Mouse (Mus musculus): ENCODE data around the gene B3galt4.
"Not testable (repeated sequence)": the region's sequence is repeated elsewhere in the genome, so short reads cannot be mapped to it uniquely, and the experiment has no call there.

The B3galt4 gene

DNA sequence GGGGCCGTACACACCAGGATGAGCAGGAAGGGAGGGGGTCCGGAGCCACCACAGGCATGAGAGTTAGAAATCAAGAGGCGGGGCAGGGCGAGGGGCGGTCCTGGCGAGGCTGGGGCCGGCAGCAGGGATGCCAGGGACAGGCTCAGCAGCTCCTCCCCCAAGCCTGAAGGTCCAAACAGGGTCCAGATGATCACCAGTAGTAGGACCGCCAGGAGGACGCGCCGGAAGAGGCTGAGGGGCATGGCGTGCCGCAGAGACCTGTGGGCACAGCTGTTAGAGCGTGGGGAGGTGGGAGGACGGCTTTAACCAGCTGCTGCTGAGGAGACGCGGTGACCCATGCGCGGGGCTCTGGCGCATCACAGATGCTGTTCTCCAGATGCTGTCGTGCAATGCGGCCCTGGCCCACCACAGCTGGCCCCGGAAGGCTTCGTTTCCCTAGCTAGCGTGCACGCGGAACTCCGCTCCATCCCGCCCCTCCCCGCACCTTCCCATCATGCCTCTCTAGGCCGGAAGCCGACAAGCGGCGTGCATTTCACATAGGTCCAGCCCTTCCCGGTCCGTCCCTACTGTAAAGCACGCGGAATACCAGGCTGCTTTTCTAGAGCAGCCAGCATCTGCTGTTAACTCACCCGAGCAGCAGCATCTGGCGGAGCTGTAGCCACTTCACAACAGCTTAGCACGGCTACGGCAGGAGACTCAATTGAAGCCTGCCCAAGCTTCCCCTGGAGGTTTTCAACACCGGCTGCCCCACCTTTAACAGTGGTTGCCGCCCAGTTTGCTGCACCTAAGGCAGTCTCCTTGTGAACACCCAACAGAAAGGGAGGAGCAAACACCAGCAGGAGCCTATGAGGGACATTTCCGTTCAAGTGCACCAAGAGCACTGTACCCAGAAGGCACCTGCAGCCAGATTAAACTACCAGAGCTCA is at the start of gene B3galt4:
Gene B3galt4 (minus strand): TSS at position 468 of the 926 bp plus-strand sequence.
- DNase-seq (ENCODE audit: low read depth), result no peak

- DNase-seq (ENCODE audit: low read depth), result not testable (repeated sequence)
Measured at GRCm38 (mm10) chr17:34000796-34001195, 49.5 kb upstream of the B3galt4 start.

DNA sequence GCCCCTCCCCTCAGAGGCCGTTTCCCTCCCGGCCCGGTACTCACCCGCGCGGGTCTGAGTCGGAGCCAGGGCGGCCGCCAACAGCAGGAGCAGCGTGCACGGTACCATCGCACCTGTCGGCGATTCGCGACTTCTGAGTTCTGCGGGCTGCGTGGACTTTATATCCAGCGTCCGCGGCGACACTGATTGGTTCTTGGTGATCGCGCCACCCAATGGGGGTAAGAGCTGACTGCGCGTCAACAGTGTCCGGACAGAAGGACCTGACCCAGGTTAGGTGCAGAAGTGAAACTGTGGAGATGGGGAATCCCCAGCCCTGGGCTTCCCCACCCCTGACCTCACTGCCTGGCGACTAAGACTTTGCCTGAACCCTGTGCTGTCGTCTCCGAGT is 48.9 kb upstream of the B3galt4 start, which contains the start of gene H2-K1:
Gene H2-K1 (minus strand): TSS at position 198 of the 388 bp plus-strand sequence.
- DNase-seq (ENCODE audit: low read depth), result peak; percentile 77

DNA sequence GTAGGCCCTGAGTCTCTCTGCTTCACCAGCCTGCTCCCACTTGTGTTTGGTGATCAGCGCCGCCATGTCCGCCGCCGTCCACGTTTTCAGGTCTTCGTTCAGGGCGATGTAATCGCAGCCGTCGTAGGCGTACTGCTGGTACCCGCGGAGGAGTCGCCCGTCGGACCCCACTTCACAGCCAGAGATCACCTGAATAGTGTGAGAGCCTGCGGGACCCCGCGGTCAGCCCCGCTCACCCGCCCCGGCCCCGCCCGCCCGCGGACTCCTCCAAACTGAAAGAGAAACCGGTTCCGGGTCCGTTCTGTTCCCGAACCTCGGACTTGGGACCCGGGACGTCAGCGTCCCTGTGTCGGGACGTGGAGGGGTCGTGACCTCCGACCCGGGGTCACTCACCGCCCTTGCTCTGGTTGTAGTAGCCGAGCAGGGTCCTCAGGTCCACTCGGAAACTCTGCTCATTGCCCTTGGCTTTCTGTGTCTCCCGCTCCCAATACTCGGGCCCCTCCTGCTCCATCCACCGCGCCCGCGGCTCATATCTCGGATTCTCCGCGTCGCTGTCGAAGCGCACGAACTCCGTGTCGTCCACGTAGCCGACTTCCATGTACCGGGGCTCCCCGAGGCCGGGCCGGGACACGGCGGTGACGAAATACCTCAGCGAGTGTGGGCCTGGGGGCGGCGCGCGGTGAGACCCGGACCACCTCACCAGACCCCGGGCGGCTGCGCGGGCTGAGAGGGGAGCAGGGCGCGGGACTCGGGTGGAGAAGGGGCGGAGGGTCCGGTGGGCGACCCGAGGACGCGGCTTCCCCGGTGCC is 48.3 kb upstream of the B3galt4 start:
- no peak for DNase-seq (ENCODE audit: low read depth)

GRCm38 (mm10) chr17:33998697-33999096 is 47.4 kb upstream of the B3galt4 start:
- DNase-seq (ENCODE audit: low read depth), result not testable (repeated sequence)

- DNase-seq (ENCODE audit: low read depth), result not testable (repeated sequence)
Measured at GRCm38 (mm10) chr17:33997025-33997424, 45.7 kb upstream of the B3galt4 start.

DNA sequence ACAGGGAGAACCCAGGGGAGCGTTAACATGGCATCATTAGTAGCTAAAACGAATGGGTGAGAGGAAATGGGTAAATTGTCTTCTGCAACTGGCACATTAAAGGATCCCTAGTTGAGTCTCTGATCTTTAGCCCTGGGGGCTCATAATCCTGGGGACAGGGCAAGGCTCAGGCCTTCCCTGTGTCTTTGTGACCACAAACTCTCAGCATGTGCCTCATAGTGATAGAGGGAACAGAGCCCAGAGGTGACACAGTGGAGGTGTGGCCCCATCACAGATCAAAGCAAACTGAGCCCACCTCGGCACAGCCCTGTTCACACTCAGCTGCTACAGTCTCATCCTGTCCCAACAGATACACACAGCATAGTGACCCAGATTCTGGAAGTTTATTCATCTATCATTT is 44.4 kb upstream of the B3galt4 start:
- no peak for DNase-seq (ENCODE audit: low read depth)

- no peak for DNase-seq (ENCODE audit: low read depth)
Measured at GRCm38 (mm10) chr17:33994959-33995358, 43.7 kb upstream of the B3galt4 start.

GRCm38 (mm10) chr17:33991788-33992664 is 40.7 kb upstream of the B3galt4 start:
- no peak for DNase-seq (ENCODE audit: low read depth)

GRCm38 (mm10) chr17:33982136-33982535 is 30.8 kb upstream of the B3galt4 start:
- not testable (repeated sequence) for DNase-seq (ENCODE audit: low read depth)

DNA sequence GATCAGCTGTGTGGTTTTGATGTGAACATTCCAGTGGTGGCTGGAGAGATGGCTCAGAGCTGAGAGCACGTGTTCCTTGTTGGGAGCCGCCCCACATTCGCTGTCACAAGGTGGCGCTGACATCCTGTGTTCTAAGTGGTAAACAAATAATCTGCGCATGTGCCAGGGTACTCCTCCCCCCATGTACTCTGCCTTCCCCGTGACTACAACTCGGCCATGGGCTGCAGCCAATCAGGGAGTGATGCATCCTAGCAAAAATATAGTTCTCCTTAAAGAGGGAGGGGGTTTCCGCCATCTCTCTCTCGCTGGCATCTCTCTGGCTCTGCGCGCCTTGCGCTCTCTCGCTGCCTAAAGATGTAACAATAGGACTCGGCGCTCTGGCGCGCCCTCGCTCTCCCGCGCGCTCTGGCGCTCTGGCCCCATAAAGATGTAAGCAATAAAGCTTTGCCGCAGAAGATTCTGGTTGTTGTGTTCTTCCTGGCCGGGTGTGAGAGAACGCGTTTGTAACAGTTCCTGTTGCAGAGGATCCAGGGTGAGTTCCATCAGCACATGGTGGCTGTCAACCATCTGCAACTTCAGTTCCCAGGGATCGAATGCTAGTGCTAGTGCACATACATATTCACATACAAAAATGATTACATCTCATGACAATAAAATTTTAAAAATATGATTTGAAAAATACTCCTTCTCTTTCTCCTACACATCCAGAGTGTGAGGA is 30.1 kb upstream of the B3galt4 start:
- peak; percentile 96 for DNase-seq (ENCODE audit: low read depth)

GRCm38 (mm10) chr17:33980181-33981035 is 29.1 kb upstream of the B3galt4 start:
- no peak for DNase-seq (ENCODE audit: low read depth)

DNA sequence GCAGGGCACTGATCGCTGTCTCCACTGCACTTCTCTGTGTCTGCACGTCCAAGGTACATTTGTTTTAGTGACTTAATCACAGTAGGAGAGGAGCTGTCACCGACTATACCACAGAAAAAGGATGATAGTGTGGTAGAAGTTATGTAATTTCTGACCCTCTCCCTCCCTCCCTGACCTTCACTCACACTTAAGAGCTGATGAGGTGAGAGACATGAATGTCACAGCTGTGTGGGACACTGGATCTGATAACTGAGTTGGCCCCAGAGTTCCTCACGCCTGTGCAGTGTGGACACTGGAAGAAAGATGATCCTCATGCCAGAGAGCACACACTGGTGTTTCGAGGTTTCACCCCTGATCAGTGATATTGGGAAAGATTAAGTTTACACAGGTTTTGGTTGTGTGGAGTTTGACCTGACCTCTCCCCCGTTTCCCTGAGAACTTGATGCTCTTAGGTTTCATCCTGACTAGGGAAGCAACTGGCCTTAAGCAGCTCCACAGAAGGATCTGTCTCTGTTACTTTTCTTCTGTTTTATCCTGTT is 28.3 kb upstream of the B3galt4 start:
- DNase-seq (ENCODE audit: low read depth), result no peak

DNA sequence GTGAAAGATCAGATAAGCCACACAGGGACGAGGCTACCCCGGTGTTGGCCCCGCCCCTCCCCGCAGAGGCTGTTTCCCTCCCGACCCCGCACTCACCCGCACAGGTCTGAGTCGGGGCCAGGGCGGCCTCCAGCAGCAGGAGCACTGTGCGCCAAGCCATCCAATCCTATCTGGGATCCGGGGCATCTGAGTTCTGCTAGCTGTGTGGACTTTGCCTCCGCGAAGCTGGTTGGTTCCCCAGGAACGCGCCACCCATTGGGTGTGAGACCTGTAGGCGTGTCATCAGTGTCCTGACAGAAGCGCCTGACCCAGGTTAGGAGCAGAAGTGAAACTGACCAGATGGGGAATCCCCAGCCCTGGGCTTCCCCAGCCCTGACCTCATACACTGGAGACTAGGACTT is 27.3 kb upstream of the B3galt4 start:
- no peak for DNase-seq (ENCODE audit: low read depth)

GRCm38 (mm10) chr17:33977861-33978557 is 26.7 kb upstream of the B3galt4 start:
- DNase-seq (ENCODE audit: low read depth), result no peak

DNA sequence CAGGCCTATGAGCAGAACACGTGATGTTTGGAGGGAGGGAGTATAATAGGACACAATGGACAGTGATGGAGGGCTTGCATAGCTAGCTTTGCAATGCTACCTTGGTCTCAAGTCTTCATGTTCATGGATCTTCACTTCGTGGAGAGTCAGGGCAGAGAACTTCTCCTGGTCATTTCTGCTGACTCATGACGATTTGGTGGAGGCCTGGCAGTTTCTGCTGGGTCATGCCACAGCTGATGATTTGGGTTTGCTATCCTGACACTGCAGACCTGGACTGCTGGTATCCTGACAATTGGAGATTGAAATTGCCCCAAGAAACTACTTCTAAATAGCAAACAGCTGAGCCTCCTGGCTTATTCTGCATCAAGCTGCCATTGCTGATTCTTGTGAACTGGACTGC is 22.3 kb upstream of the B3galt4 start:
- DNase-seq (ENCODE audit: low read depth), result no peak

- no peak for DNase-seq (ENCODE audit: low read depth)
Measured at GRCm38 (mm10) chr17:33972691-33973090, 21.4 kb upstream of the B3galt4 start.

- no peak for DNase-seq (ENCODE audit: low read depth)
Measured at GRCm38 (mm10) chr17:33969394-33969793, 18.1 kb upstream of the B3galt4 start.

GRCm38 (mm10) chr17:33968927-33969326 is 17.6 kb upstream of the B3galt4 start:
- DNase-seq (ENCODE audit: low read depth), result no peak

Measured in fibroblast of lung, adult 2 months (primary cell).